Mouse (Mus musculus): ENCODE data around the gene Rrp9.

GRCm38 (mm10) chr9:106469776-106470175, 6.0 kb upstream of the Rrp9 start:
- TF ChIP-seq POLR2A (IDR thresholded peaks at IDR 0.05; ENCODE audit: low read depth, low read length), result no peak
- no peak for TF ChIP-seq CTCF (IDR thresholded peaks at IDR 0.05; ENCODE audit: extremely low read depth, insufficient read depth, insufficient read length, insufficient replicate concordance)
